Mouse (Mus musculus) CH12F3 (cell line): ENCODE results near the gene Socs7.

Experiments used
- in situ Hi-C: fragments of 300-500 bp; cut with MboI; formaldehyde crosslinking; loops from 2 replicates; pipeline ENCODE4 v1.14.3; 2020; ENCODE audit warnings: low sequenced_read_pairs

Socs7 gene

GRCm38 (mm10) chr11:97415712-97416636 is 53.6 kb downstream of the Socs7 start:
- in situ Hi-C loops: no loop called here

GRCm38 (mm10) chr11:97416637-97417035 is 54.3 kb downstream of the Socs7 start:
- in situ Hi-C loops: no loop called here

- in situ Hi-C loops: no loop called here
Observed at GRCm38 (mm10) chr11:97418834-97419539, 56.6 kb downstream of the Socs7 start.

GRCm38 (mm10) chr11:97419540-97419900 is 57.2 kb downstream of the Socs7 start:
- in situ Hi-C loops: no loop called here

GRCm38 (mm10) chr11:97422507-97422906 is 60.2 kb downstream of the Socs7 start:
- in situ Hi-C loops: no loop called here

GRCm38 (mm10) chr11:97424092-97424692 is 61.8 kb downstream of the Socs7 start:
- in situ Hi-C loops: no loop called here

- in situ Hi-C loops: no loop called here
Observed at GRCm38 (mm10) chr11:97424802-97425201, 62.5 kb downstream of the Socs7 start.

- in situ Hi-C loops: no loop called here
Observed at GRCm38 (mm10) chr11:97427794-97428725, 65.7 kb downstream of the Socs7 start.

- in situ Hi-C loops: no loop called here
Observed at GRCm38 (mm10) chr11:97428726-97429077, 66.4 kb downstream of the Socs7 start.

- in situ Hi-C loops: no loop called here
Observed at GRCm38 (mm10) chr11:97429615-97430014, 67.3 kb downstream of the Socs7 start.

- in situ Hi-C loops: no loop called here
Observed at GRCm38 (mm10) chr11:97432015-97432414, 69.7 kb downstream of the Socs7 start.

- in situ Hi-C loops: no loop called here
Observed at GRCm38 (mm10) chr11:97432983-97433539, 70.7 kb downstream of the Socs7 start.

- in situ Hi-C loops: no loop called here
Observed at GRCm38 (mm10) chr11:97434121-97434520, 71.8 kb downstream of the Socs7 start.

GRCm38 (mm10) chr11:97434704-97435454 is 72.5 kb downstream of the Socs7 start:
- in situ Hi-C loops: no loop called here

- in situ Hi-C loops: no loop called here
Observed at GRCm38 (mm10) chr11:97435808-97436491, 73.6 kb downstream of the Socs7 start.

GRCm38 (mm10) chr11:97437745-97438144 is 75.4 kb downstream of the Socs7 start:
- in situ Hi-C loops: no loop called here

- in situ Hi-C loops: no loop called here
Observed at GRCm38 (mm10) chr11:97438868-97439267, 76.5 kb downstream of the Socs7 start.

- in situ Hi-C loops: no loop called here
Observed at GRCm38 (mm10) chr11:97439935-97440334, 77.6 kb downstream of the Socs7 start.

GRCm38 (mm10) chr11:97440441-97440881 is 78.1 kb downstream of the Socs7 start:
- in situ Hi-C loops: no loop called here
